Mouse (Mus musculus): ENCODE results near the gene 1700056E22Rik.

DNA sequence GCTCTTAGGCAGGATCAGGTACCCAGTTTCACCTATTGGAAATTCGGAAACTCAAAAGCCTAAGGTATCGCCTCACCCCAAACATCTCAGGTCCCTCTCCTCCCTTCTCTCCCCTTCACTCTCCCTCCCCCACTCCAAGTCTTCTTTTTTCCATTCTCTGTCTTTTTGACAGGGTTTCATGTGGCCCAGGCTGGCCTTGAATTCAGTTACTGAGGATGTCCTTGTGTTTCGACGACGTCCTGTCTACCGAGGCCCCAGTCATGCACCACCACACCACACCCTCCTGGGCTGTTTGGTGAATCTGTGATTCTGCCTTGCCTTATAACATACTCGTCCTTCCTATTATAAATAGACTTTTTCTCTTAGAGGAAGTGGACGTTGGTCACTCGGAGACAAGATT is 13.7 kb upstream of the 1700056E22Rik start:
- TF ChIP-seq E2F4 (IDR thresholded peaks at IDR 0.05; ENCODE audit: insufficient read depth) = no peak
- no peak for TF ChIP-seq POLR2A (IDR thresholded peaks at IDR 0.05; ENCODE audit: insufficient read length, low read depth)
- no peak for TF ChIP-seq USF1 (IDR thresholded peaks at IDR 0.05; ENCODE audit: low read depth)
- TF ChIP-seq MYOD1 (IDR thresholded peaks at IDR 0.05; ENCODE audit: control insufficient read depth in 1 of 3, insufficient read length in 2 of 3, low read depth in 2 of 3) = no peak
- no peak for TF ChIP-seq POLR2AphosphoS2 (IDR thresholded peaks at IDR 0.05; ENCODE audit: insufficient read length, low read depth)
- no peak for TF ChIP-seq TCF12 (IDR thresholded peaks at IDR 0.05; ENCODE audit: insufficient read depth, poor library complexity, severe bottlenecking)
